Mouse (Mus musculus): Measurements from ENCODE around the gene Gm2974.
"Not testable (repeated sequence)": the region's sequence is repeated elsewhere in the genome, so short reads cannot be mapped to it uniquely, and the experiment has no call there.

Gene Gm2974

DNA sequence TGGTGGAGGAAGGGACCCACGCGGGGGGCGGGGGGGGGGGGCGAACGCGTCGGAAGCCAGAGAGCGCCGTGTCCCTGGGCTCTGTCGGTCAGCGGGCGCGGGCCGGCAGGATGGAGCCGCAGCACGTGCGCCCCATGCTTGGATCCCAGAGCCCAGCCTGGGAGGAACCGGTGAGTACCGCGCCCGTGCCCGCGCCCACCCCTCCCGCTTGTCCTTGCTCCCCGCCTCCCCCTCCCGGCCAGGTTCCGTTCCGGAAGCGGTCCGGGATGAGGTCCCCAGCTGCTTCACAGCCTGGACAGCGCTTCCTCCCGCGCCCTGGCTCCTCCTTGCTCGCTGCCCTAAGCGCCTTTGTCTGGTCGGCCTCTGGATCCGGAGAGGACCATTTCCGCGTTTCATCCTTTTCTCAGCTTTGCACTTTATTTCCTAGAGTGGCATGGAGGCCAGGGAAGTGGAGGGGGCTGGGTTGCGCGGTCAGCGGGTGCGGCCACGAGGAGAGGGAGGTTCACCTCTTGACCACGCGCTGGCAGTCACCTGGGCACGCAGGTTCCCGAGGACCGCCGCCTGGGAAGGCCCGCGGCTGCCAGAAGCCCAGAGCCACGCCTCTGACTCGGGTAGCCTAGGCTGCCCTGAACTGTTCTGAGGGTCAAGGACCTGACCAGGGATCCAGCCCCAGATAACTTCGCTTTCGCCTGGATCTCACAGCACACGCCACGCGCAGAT lies at the start of gene Gm2974:
Gene Gm2974, plus strand, starts transcription at position 86 of the 720 bp plus-strand sequence.
- not testable (repeated sequence) for DNase-seq (ENCODE audit: low read depth, low spot score)

DNA sequence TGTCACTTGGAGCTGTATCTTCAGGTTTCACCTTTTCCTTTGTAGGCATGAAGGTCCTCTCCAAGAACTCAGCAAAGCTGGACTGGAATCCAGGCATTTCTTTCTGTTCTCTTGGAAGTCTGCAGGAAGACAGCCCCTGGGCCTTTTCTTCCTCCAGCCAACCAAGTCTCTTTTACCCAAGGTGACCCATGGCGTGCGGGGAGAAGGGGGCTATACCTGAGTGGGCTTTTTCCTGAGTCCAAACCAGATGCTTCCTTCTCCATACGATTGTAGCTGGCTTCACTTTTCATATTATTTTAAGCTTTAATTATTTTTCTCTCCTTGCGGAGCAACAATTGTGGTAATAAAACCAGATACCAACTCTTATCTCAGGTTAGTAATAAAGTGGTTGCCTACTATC lies 40.7 kb upstream of the Gm2974 start:
- not testable (repeated sequence) for DNase-seq (ENCODE audit: low read depth, low spot score)

DNA sequence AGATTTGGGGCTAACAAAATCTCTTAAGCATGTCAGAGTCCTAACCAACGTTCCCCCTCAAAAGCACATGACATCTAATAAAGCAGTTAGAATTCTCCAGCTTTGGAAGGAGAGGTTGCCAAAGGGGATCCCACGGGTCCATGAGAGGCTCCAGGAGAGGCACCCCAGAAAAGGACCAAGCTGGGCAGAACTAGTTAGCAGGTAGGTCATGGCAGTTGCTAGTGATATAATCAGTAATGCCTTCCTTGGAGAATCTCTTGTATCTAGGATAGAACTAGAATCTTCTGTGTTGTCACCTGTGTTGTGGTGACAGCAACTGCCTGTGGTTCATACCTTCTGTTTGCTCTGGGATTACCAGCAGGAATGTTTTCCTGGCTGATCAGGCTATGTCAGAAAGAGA lies 17.6 kb upstream of the Gm2974 start, which contains the start of gene Gm3127:
Gene Gm3127, plus strand, starts transcription at position 301 of the 400 bp plus-strand sequence.
- DNase-seq (ENCODE audit: low read depth, low spot score): not testable (repeated sequence)

DNA sequence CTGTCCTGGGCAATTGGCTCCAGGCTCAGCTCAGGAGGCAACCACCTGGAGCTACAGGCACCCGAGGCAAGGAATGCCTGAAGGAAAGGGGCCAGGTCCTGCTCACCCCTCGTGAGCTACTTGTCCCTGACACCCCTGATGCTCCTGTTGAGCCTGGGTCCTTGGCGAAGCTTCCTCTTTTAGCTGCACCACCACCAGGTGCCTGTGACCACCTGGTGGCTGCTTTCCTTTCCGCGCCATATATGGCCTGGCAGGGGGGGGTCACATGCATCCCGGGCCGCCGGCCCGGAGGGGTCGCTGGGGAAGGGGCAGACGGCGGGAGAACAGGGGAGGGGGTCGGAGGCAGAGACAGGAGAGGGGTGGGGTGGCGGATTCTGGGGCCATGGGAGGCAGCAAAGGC lies 346 bp upstream of the Gm2974 start:
- DNase-seq (ENCODE audit: low read depth, low spot score): not testable (repeated sequence)

DNA sequence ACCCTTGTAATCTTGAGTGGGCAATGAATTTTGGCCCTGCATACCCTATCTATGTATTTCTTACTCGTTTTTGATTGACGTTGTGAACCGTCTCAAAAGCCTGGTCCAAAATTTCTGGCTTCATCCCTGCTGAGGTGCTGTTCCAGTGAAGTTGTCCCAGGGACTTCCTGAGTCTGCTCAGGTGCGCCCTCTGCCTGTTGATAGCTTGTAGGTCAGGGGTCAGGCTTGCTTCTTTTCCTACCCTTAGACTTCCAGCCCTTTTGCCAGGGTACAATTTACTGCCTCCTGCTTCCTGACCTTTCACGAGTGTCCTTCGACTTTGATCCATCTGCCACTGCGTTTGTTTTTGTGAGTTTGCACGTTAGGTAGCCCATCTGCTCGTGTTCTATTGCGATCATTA lies 999 bp downstream of the Gm2974 start:
- DNase-seq (ENCODE audit: low read depth, low spot score): not testable (repeated sequence)

DNA sequence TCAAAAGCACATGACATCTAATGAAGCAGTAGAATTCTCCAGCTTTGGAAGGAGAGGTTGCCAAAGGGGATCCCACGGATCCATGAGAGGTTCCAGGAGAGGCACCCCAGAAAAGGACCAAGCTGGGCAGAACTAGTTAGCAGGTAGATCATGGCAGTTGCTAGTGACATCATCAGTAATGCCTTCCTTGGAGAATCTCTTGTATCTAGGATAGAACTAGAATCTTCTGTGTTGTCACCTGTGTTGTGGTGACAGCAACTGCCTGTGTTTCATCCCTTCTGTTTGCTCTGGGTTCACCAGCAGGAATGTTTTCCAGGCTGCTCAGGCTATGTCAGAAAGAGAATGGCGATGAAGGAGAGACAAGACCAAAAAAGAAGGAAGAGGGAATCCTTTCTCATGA lies 67.0 kb downstream of the Gm2974 start, which contains the start of gene Gm3138:
Gene Gm3138, plus strand, starts transcription at position 301 of the 400 bp plus-strand sequence.
- DNase-seq (ENCODE audit: low read depth, low spot score): not testable (repeated sequence)

Measured in WW6 (cell line).